ENCODE assay signal across 7 mouse cellular contexts in the genomic region with DNA sequence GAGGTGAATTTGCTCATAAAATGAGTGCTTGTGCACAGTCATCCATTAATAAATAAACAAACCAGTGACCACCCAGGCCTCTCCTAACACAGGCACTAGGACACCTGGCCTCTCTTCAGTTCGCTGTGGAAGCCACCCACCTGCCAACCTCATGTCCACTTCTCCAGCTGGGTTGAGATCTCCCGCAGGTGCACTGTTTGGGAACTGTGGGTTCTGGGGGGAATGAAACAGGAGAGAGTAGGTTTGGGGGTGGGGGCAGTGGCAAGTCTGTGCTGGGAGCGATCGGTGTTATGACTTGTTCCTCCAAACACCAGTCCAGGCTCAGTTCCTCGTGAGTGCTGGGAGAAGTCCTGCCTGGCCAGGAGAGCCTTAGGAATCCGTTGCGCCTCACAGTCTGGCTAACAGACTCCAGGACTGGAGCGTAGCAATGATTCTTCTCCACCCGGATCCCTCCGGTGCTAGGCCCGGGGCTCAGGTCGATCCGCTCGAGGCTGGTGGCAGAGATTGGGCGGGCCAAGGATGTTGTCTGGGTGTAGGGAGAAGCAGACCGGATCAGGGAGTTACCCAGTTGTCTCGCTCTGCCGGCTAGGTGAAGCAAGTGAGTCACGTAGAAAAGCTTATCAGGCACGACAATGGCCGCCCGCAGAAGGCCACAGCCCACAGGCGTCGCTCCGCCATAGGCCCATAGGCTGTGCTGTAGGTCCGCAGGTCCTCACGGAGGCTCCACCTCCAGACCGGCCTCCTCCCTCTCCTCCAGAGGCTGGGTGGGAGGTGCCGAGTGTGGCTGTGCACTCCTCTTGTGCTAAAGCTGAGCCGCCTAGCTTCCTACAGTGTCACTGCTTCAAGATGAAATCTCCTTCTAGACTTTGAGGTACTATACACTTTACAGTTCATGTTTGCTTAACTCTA. TPM values are rescaled to one million over a fixed set of nuclear protein-coding genes. Genes with fewer than 3 reads are reported as not detected.
DNase-seq lines count a peak whose midpoint lies in the region; ATAC-seq lines count a peak whose summit lies in the region.

Fam3a (minus strand) TSS at position 738 of the 909 bp plus-strand sequence.
Ikbkg (plus strand) TSS at position 756 of the 909 bp plus-strand sequence.

- H3K4me3 ChIP-seq in embryonic facial prominence, embryonic 10.5 days: peak within 1 kb of the TSS; percentile 66
- H3K4me3 ChIP-seq in limb, embryonic 11.5 days (ENCODE audit: low read depth, low read length): peak within 1 kb of the TSS; percentile 46
- peak within 1 kb of the TSS; percentile 52 for H3K4me3 ChIP-seq in midbrain, embryonic 14.5 days (replicated peaks; ENCODE audit: low read depth, low read length)

- H3K9ac ChIP-seq in limb, embryonic 11.5 days (ENCODE audit: low read length): peak within 1 kb of the TSS; percentile 82
- peak within 1 kb of the TSS; percentile 63 for H3K9ac ChIP-seq in midbrain, embryonic 14.5 days (replicated peaks; ENCODE audit: low read length)

- WGBS in embryonic facial prominence, embryonic 10.5 days: 15% methylated on average over 30 of the region's 30 CpGs
- WGBS in limb, embryonic 11.5 days: 18% methylated on average over 30 of the region's 30 CpGs
- WGBS in midbrain, embryonic 14.5 days: 21% methylated on average over 30 of the region's 30 CpGs

- peak; percentile 86 for DNase-seq in adrenal gland, postnatal 10 days
- DNase-seq in embryonic facial prominence, embryonic 10.5 days (ENCODE audit: low spot score): peak; percentile 86
- DNase-seq in gonadal fat pad, adult 2 months (ENCODE audit: low read depth): no peak
- DNase-seq in kidney, adult 11 months: peak; percentile 88
- DNase-seq in limb, embryonic 11.5 days (ENCODE audit: low spot score): peak; percentile 80
- DNase-seq in midbrain, embryonic 14.5 days: peak; percentile 87
- DNase-seq in spleen, adult 18-20 months: peak; percentile 69 to 76

- peak within 1 kb of the TSS; percentile 38 for H3K4me2 ChIP-seq in limb, embryonic 11.5 days (ENCODE audit: low read depth, severe bottlenecking)
- peak within 1 kb of the TSS; percentile 59 for H3K4me2 ChIP-seq in midbrain, embryonic 14.5 days (ENCODE audit: low read length)

- H3K36me3 ChIP-seq in embryonic facial prominence, embryonic 10.5 days (replicated peaks): peaks cover 2% of the 10 kb centered on the region; the same call in 1 of the 2 replicates
- H3K36me3 ChIP-seq in limb, embryonic 11.5 days (ENCODE audit: control insufficient read depth, insufficient read depth, low read length): no peaks in the 10 kb centered on the region
- no peaks in the 10 kb centered on the region for H3K36me3 ChIP-seq in midbrain, embryonic 14.5 days (ENCODE audit: control insufficient read depth, insufficient read depth, low read length)

- no peaks in the 10 kb centered on the region for H3K27me3 ChIP-seq in embryonic facial prominence, embryonic 10.5 days (replicated peaks; ENCODE audit: low read depth, poor library complexity, severe bottlenecking)
- H3K27me3 ChIP-seq in limb, embryonic 11.5 days (ENCODE audit: control insufficient read depth, insufficient read depth, low read length): no peaks in the 10 kb centered on the region
- no peaks in the 10 kb centered on the region for H3K27me3 ChIP-seq in midbrain, embryonic 14.5 days (ENCODE audit: control insufficient read depth, insufficient read depth, low read length)

- H3K27ac ChIP-seq in embryonic facial prominence, embryonic 10.5 days (replicated peaks): peak within 1 kb of the TSS; percentile 92
- H3K27ac ChIP-seq in limb, embryonic 11.5 days (replicated peaks; ENCODE audit: low read depth, low read length): peak within 1 kb of the TSS; percentile 56
- H3K27ac ChIP-seq in midbrain, embryonic 14.5 days (replicated peaks; ENCODE audit: low read depth, low read length): peak within 1 kb of the TSS; percentile 89

- H3K9me3 ChIP-seq in embryonic facial prominence, embryonic 10.5 days: no peaks in the 10 kb centered on the region; the same call in 1 of the 2 replicates
- no peaks in the 10 kb centered on the region for H3K9me3 ChIP-seq in limb, embryonic 11.5 days (ENCODE audit: control insufficient read depth, low read length)
- no peaks in the 10 kb centered on the region for H3K9me3 ChIP-seq in midbrain, embryonic 14.5 days (ENCODE audit: control insufficient read depth, low read length)

- ATAC-seq in limb, embryonic 11.5 days (ENCODE audit: insufficient number of reproducible peaks, low FRiP score, low TSS enrichment, low read depth): peak; percentile 99
- ATAC-seq in midbrain, embryonic 14.5 days (ENCODE audit: low FRiP score, low TSS enrichment): peak; percentile 98

- H3K4me1 ChIP-seq in embryonic facial prominence, embryonic 10.5 days: peaks cover 4% of the 10 kb centered on the region
- no peaks in the 10 kb centered on the region for H3K4me1 ChIP-seq in limb, embryonic 11.5 days (ENCODE audit: control insufficient read depth, insufficient read depth, low read length)
- H3K4me1 ChIP-seq in midbrain, embryonic 14.5 days (ENCODE audit: control insufficient read depth, insufficient read depth, low read length): no peaks in the 10 kb centered on the region

RNA-seq across cellular contexts. Expression of gene Fam3a, which starts in this region (rescaled TPM):
- total RNA-seq in adrenal gland, postnatal 10 days (2021): 10 to 100 TPM; 23.6 to 26.0 TPM
- 23.7 and 23.8 TPM in 2 replicates for polyA plus RNA-seq in embryonic facial prominence, embryonic 10.5 days (2016; fragmentation: Nextera tagmentation; extraction: Ambion mirVana)
- 64.3 and 70.1 TPM in 2 replicates for polyA plus RNA-seq in gonadal fat pad, adult 2 months (2012; rRNA removed)
- 26.0 and 29.4 TPM in 2 replicates for polyA plus RNA-seq in limb, embryonic 11.5 days (2014; fragmentation: Nextera tagmentation; extraction: Ambion mirVana)
- polyA plus RNA-seq in midbrain, embryonic 14.5 days (2014; fragmentation: Nextera tagmentation; extraction: Ambion mirVana): 31.0 and 33.0 TPM in 2 replicates

RNA-seq across cellular contexts. Expression of gene Ikbkg, which starts in this region (rescaled TPM):
- 10 to 100 TPM; 49.7 to 59.3 TPM for total RNA-seq in adrenal gland, postnatal 10 days (2021)
- polyA plus RNA-seq in embryonic facial prominence, embryonic 10.5 days (2016; fragmentation: Nextera tagmentation; extraction: Ambion mirVana): 18.7 and 18.9 TPM in 2 replicates
- 20.6 and 21.6 TPM in 2 replicates for polyA plus RNA-seq in gonadal fat pad, adult 2 months (2012; rRNA removed)
- 19.1 and 23.7 TPM in 2 replicates for polyA plus RNA-seq in limb, embryonic 11.5 days (2014; fragmentation: Nextera tagmentation; extraction: Ambion mirVana)
- polyA plus RNA-seq in midbrain, embryonic 14.5 days (2014; fragmentation: Nextera tagmentation; extraction: Ambion mirVana): 17.8 and 23.9 TPM in 2 replicates
